Mouse (Mus musculus): ENCODE data around the gene Ap2a2. TPM values are rescaled to one million over a fixed set of nuclear protein-coding genes. Genes with fewer than 3 reads are reported as not detected.

Gene Ap2a2
- polyA plus RNA-seq, 1 experiment: 92.7 TPM

DNA sequence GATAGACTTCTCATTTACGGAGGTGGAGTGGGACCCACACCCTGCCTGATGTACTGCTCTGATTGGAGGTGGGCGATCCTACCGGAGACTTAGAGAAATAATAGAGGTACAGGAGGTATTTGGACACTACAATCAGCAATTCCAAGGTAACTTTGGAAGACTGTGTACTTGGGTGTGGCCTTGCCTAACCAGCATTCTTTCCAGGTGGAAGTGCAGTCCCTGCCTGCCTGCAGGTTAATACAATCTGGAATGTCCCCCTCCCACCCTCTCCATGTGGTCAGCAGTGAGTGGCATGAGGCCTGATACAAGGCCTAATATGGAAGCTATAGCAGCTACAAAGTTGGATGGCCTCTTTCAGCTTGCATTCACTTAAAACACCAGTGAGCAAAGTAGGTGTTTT lies 7.9 kb downstream of the Ap2a2 start:
- Histone ChIP-seq H3K79me2 (ENCODE audit: control insufficient read depth, insufficient read depth) (peaks cover 100% of the 10 kb centered on the region), H3K4me3 (ENCODE audit: insufficient read depth, poor library complexity, severe bottlenecking) (no peak overlapping the region), H3K27me3 (ENCODE audit: control insufficient read depth, insufficient read depth, insufficient read length) (no peaks in the 10 kb centered on the region), H3K79me3 (ENCODE audit: low read depth) (peaks cover 94% of the 10 kb centered on the region), H3K36me3 (ENCODE audit: control insufficient read depth, insufficient read depth) (peaks cover 14% of the 10 kb centered on the region), H3ac (ENCODE audit: control insufficient read depth, insufficient read length, low read depth) (no peak overlapping the region)
- TF ChIP-seq USF1 (IDR thresholded peaks at IDR 0.05; ENCODE audit: low read depth) (no peak), FOSL1 (IDR thresholded peaks at IDR 0.05; ENCODE audit: insufficient read depth, low read length, poor library complexity, severe bottlenecking) (no peak), MYOG (IDR thresholded peaks at IDR 0.05; ENCODE audit: control insufficient read depth, extremely low read depth, insufficient read length) (no peak), CEBPB (IDR thresholded peaks at IDR 0.05; ENCODE audit: low read depth) (no peak), MYOD1 (IDR thresholded peaks at IDR 0.05; ENCODE audit: control insufficient read depth, insufficient read length, low read depth) (no peak), MAX (IDR thresholded peaks at IDR 0.05) (no peak), CTCF (IDR thresholded peaks at IDR 0.05; ENCODE audit: control insufficient read depth, insufficient read depth, insufficient read length) (no peak)

- TF ChIP-seq USF1 (IDR thresholded peaks at IDR 0.05; ENCODE audit: low read depth): no peak
- TF ChIP-seq CTCF (IDR thresholded peaks at IDR 0.05; ENCODE audit: control insufficient read depth, insufficient read depth, insufficient read length): no peak
- no peak for TF ChIP-seq MYOD1 (IDR thresholded peaks at IDR 0.05; ENCODE audit: control insufficient read depth, insufficient read length, low read depth)
- no peak for TF ChIP-seq CEBPB (IDR thresholded peaks at IDR 0.05; ENCODE audit: low read depth)
- TF ChIP-seq MAX (IDR thresholded peaks at IDR 0.05): no peak
- no peak for TF ChIP-seq FOSL1 (IDR thresholded peaks at IDR 0.05; ENCODE audit: insufficient read depth, low read length, poor library complexity, severe bottlenecking)
- TF ChIP-seq MYOG (IDR thresholded peaks at IDR 0.05; ENCODE audit: control insufficient read depth, extremely low read depth, insufficient read length): no peak
- Histone ChIP-seq H3K27me3 (ENCODE audit: control insufficient read depth, insufficient read depth, insufficient read length) (no peaks in the 10 kb centered on the region), H3K36me3 (ENCODE audit: control insufficient read depth, insufficient read depth) (peaks cover 12% of the 10 kb centered on the region), H3K4me3 (ENCODE audit: insufficient read depth, poor library complexity, severe bottlenecking) (no peak overlapping the region), H3K79me2 (ENCODE audit: control insufficient read depth, insufficient read depth) (peaks cover 100% of the 10 kb centered on the region), H3ac (ENCODE audit: control insufficient read depth, insufficient read length, low read depth) (no peak overlapping the region), H3K79me3 (ENCODE audit: low read depth) (peaks cover 93% of the 10 kb centered on the region)
Measured at GRCm38 (mm10) chr7:141570625-141571295, 8.8 kb downstream of the Ap2a2 start.

GRCm38 (mm10) chr7:141574041-141574440 lies 12.1 kb downstream of the Ap2a2 start:
- no peak for TF ChIP-seq MYOG (IDR thresholded peaks at IDR 0.05; ENCODE audit: control insufficient read depth, extremely low read depth, insufficient read length)
- TF ChIP-seq MYOD1 (IDR thresholded peaks at IDR 0.05; ENCODE audit: control insufficient read depth, insufficient read length, low read depth): no peak
- TF ChIP-seq MAX (IDR thresholded peaks at IDR 0.05): no peak
- no peak for TF ChIP-seq FOSL1 (IDR thresholded peaks at IDR 0.05; ENCODE audit: insufficient read depth, low read length, poor library complexity, severe bottlenecking)
- TF ChIP-seq CEBPB (IDR thresholded peaks at IDR 0.05; ENCODE audit: low read depth): no peak
- TF ChIP-seq USF1 (IDR thresholded peaks at IDR 0.05; ENCODE audit: low read depth): no peak
- TF ChIP-seq CTCF (IDR thresholded peaks at IDR 0.05; ENCODE audit: control insufficient read depth, insufficient read depth, insufficient read length): no peak
- Histone ChIP-seq H3ac (ENCODE audit: control insufficient read depth, insufficient read length, low read depth) (no peak overlapping the region), H3K4me3 (ENCODE audit: insufficient read depth, poor library complexity, severe bottlenecking) (no peak overlapping the region), H3K79me3 (ENCODE audit: low read depth) (peaks cover 94% of the 10 kb centered on the region), H3K36me3 (ENCODE audit: control insufficient read depth, insufficient read depth) (no peaks in the 10 kb centered on the region), H3K79me2 (ENCODE audit: control insufficient read depth, insufficient read depth) (peaks cover 100% of the 10 kb centered on the region), H3K27me3 (ENCODE audit: control insufficient read depth, insufficient read depth, insufficient read length) (no peaks in the 10 kb centered on the region)

- Histone ChIP-seq H3ac (ENCODE audit: control insufficient read depth, insufficient read length, low read depth) (no peak overlapping the region), H3K79me2 (ENCODE audit: control insufficient read depth, insufficient read depth) (peaks cover 100% of the 10 kb centered on the region), H3K79me3 (ENCODE audit: low read depth) (peaks cover 93% of the 10 kb centered on the region), H3K4me3 (ENCODE audit: insufficient read depth, poor library complexity, severe bottlenecking) (no peak overlapping the region), H3K27me3 (ENCODE audit: control insufficient read depth, insufficient read depth, insufficient read length) (no peaks in the 10 kb centered on the region), H3K36me3 (ENCODE audit: control insufficient read depth, insufficient read depth) (no peaks in the 10 kb centered on the region)
- TF ChIP-seq MAX (IDR thresholded peaks at IDR 0.05) (no peak), MYOD1 (IDR thresholded peaks at IDR 0.05; ENCODE audit: control insufficient read depth, insufficient read length, low read depth) (no peak), CTCF (IDR thresholded peaks at IDR 0.05; ENCODE audit: control insufficient read depth, insufficient read depth, insufficient read length) (no peak), MYOG (IDR thresholded peaks at IDR 0.05; ENCODE audit: control insufficient read depth, extremely low read depth, insufficient read length) (no peak), USF1 (IDR thresholded peaks at IDR 0.05; ENCODE audit: low read depth) (no peak)
Measured at GRCm38 (mm10) chr7:141575481-141575880, 13.5 kb downstream of the Ap2a2 start.

DNA sequence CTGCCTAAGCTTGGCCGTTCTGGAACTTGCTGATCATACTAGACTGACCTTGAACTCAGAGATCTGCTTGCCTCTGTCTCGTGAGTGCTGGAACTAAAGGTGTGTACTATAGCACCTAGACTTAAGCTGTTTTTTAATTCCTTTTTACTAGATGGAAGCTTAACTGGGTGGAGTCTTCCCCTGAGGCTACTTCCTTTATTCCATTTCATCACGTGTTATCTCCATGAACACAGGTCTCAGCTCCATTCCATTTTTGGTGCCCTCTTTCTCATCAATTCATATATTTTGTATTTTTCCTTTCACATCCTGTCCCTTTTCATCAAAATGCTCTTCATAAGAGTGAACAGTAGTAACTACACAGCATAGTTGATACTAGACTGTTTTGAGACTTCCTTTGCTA lies 15.8 kb downstream of the Ap2a2 start:
- Histone ChIP-seq H3K36me3 (ENCODE audit: control insufficient read depth, insufficient read depth) (no peaks in the 10 kb centered on the region), H3K4me3 (ENCODE audit: insufficient read depth, poor library complexity, severe bottlenecking) (no peak overlapping the region), H3K79me3 (ENCODE audit: low read depth) (peaks cover 94% of the 10 kb centered on the region), H3ac (ENCODE audit: control insufficient read depth, insufficient read length, low read depth) (no peak overlapping the region), H3K79me2 (ENCODE audit: control insufficient read depth, insufficient read depth) (peaks cover 100% of the 10 kb centered on the region), H3K27me3 (ENCODE audit: control insufficient read depth, insufficient read depth, insufficient read length) (no peaks in the 10 kb centered on the region)
- TF ChIP-seq MYOG (IDR thresholded peaks at IDR 0.05; ENCODE audit: control insufficient read depth, extremely low read depth, insufficient read length): no peak
- no peak for TF ChIP-seq MYOD1 (IDR thresholded peaks at IDR 0.05; ENCODE audit: control insufficient read depth, insufficient read length, low read depth)
- TF ChIP-seq CTCF (IDR thresholded peaks at IDR 0.05; ENCODE audit: control insufficient read depth, insufficient read depth, insufficient read length): no peak
- TF ChIP-seq MAX (IDR thresholded peaks at IDR 0.05): no peak
- TF ChIP-seq FOSL1 (IDR thresholded peaks at IDR 0.05; ENCODE audit: insufficient read depth, low read length, poor library complexity, severe bottlenecking): no peak
- no peak for TF ChIP-seq CEBPB (IDR thresholded peaks at IDR 0.05; ENCODE audit: low read depth)
- TF ChIP-seq USF1 (IDR thresholded peaks at IDR 0.05; ENCODE audit: low read depth): no peak

Measured in C2C12 (cell line).